Mouse (Mus musculus) lung, embryonic 14.5 days (tissue): ENCODE measurements at regions not wholly inside any gene's neighbourhood (a gene's known extent, or its start where the extent isn't known, plus 50 kb on each side); places are given as distances from the start of the nearest gene placed in this dataset.
A peak's percentile ranks its signal among the peaks of the same experiment; 100 is the strongest.

Experiments used
- ATAC-seq: fragments of 200-750 bp; cut with Nextera tagmentation; 2 replicates; pipeline ENCODE4 v1.8.0; 2017; ENCODE audit warnings: mild to moderate bottlenecking, moderate TSS enrichment, moderate library complexity; ENCODE audit not compliant: insufficient read depth
- DNase-seq: peaks from one replicate; pipeline ENCODE4 v3.0.0-alpha.2; 2015
- H3K27ac ChIP-seq: fragments of 300-500 bp; sonication (generic); 2 replicates; pipeline ENCODE4 v1.5.1; 2014; ENCODE audit warnings: low read depth, mild to moderate bottlenecking, moderate library complexity
- H3K27me3 ChIP-seq: fragments of 300-500 bp; sonication (generic); 2 replicates; pipeline ENCODE4 v1.6.1; 2014; ENCODE audit warnings: low read length, control low read depth; ENCODE audit not compliant: insufficient read depth
- H3K36me3 ChIP-seq: fragments of 300-500 bp; sonication (generic); 2 replicates; pipeline ENCODE4 v1.6.1; 2014; ENCODE audit warnings: control low read depth; ENCODE audit not compliant: insufficient read depth
- H3K4me1 ChIP-seq: fragments of 300-500 bp; sonication (generic); 2 replicates; pipeline ENCODE4 v1.6.1; 2014; ENCODE audit warnings: antibody characterized with exemption, control low read depth; ENCODE audit not compliant: insufficient read depth
- H3K4me2 ChIP-seq: fragments of 300-500 bp; sonication (generic); 2 replicates; pipeline ENCODE4 v1.6.1; 2014; ENCODE audit warnings: mild to moderate bottlenecking
- H3K4me3 ChIP-seq: fragments of 300-500 bp; sonication (generic); 2 replicates; pipeline ENCODE4 v1.5.1; 2014; ENCODE audit warnings: low read depth, low read length
- H3K9ac ChIP-seq: fragments of 300-500 bp; sonication (generic); 2 replicates; pipeline ENCODE4 v1.6.1; 2014
- H3K9me3 ChIP-seq: fragments of 300-500 bp; sonication (generic); 2 replicates; pipeline ENCODE4 v1.6.1; 2016; ENCODE audit warnings: low read depth, low read length, control low read depth
- CTCF ChIP-seq: IDR thresholded peaks from 2 replicates; pipeline ENCODE4 v1.5.1; 2016; ENCODE audit warnings: antibody characterized with exemption, low read depth
- WGBS: fragments of 180-500 bp; shearing (Covaris S2); extraction: QIAGEN DNeasy Blood & Tissue Kit; methylation state at CpG from one replicate; pipeline ENCODE4 v1.1.7; 2014; 5-methylcytosine and 5-hydroxymethylcytosine counted together

DNA sequence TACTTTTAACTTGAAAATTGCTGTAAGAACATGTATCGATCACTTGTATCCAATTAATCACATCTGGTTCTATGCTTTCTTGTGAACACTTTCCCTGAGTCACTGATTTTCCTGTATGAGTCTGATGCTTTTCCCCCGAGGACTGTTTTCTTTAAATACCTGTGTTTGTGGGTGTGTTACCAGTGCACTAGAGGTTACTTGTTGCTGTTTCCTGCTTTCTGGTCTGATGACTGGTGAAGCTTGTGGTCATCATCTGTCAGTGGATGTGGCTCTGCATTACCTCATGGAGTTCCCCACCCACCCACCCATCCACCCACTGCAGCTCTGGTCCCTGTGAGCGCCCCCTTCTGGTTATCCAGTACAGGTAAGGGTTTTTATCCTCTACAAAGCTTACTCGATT lies 88.3 kb upstream of the Spdye4c start:
- H3K27ac ChIP-seq = no peak overlapping the region
- no peak for DNase-seq
- WGBS = 71% methylated on average over 4 of the region's 4 CpGs

GRCm38 (mm10) chr2:128503136-128503935 lies 87.7 kb upstream of the Spdye4c start:
- 64% methylated on average over 2 of the region's 2 CpGs for whole genome bisulfite sequencing
- H3K27ac ChIP-seq = 0 out of 2 replicates have a peak overlapping the region, but pooled peaks have one; percentile 39

More for the DNA sequence above, 88.3 kb upstream of the Spdye4c start:
- Histone ChIP-seq H3K27me3 (no peaks in the 10 kb centered on the region), H3K4me1 (no peaks in the 10 kb centered on the region), H3K4me2 (no peak overlapping the region), H3K4me3 (no peak overlapping the region), H3K9me3 (no peaks in the 10 kb centered on the region), H3K9ac (no peak overlapping the region), H3K36me3 (no peaks in the 10 kb centered on the region)
- no peak for TF ChIP-seq CTCF
- ATAC-seq = no peak

GRCm38 (mm10) chr2:128507591-128508243 lies 83.3 kb upstream of the Spdye4c start:
- H3K27ac ChIP-seq = peak overlapping the region; percentile 78
- no peak for TF ChIP-seq CTCF
- DNase-seq = peak; percentile 93
- no peaks in the 10 kb centered on the region for H3K36me3 ChIP-seq
- no peaks in the 10 kb centered on the region for H3K27me3 ChIP-seq
- 18% methylated on average over 11 of the region's 11 CpGs for WGBS
- no peak overlapping the region for H3K4me3 ChIP-seq
- no peak overlapping the region for H3K9ac ChIP-seq
- H3K9me3 ChIP-seq = no peaks in the 10 kb centered on the region
- ATAC-seq = peak; percentile 94
- peaks cover 14% of the 10 kb centered on the region; the same call in 1 of the 2 replicates for H3K4me1 ChIP-seq
- peak overlapping the region; percentile 1; the same call in 1 of the 2 replicates for H3K4me2 ChIP-seq

More at GRCm38 (mm10) chr2:128503136-128503935, 87.7 kb upstream of the Spdye4c start:
- Histone ChIP-seq H3K4me3 (no peak overlapping the region), H3K36me3 (no peaks in the 10 kb centered on the region), H3K4me1 (peaks cover 2% of the 10 kb centered on the region; the same call in 1 of the 2 replicates), H3K9me3 (no peaks in the 10 kb centered on the region), H3K4me2 (no peak overlapping the region), H3K9ac (no peak overlapping the region), H3K27me3 (no peaks in the 10 kb centered on the region)
- no peak for TF ChIP-seq CTCF
- DNase-seq = peak; percentile 80
- ATAC-seq = peak; percentile 10; the same call in 1 of the 2 replicates

GRCm38 (mm10) chr2:128508244-128508605 lies 82.8 kb upstream of the Spdye4c start:
- Histone ChIP-seq H3K36me3 (no peaks in the 10 kb centered on the region), H3K4me1 (peaks cover 14% of the 10 kb centered on the region; the same call in 1 of the 2 replicates), H3K4me3 (no peak overlapping the region)

GRCm38 (mm10) chr2:128511291-128511690 lies 79.7 kb upstream of the Spdye4c start:
- Histone ChIP-seq H3K4me1 (peaks cover 19% of the 10 kb centered on the region; the same call in 1 of the 2 replicates), H3K36me3 (no peaks in the 10 kb centered on the region), H3K4me2 (no peak overlapping the region), H3K9ac (no peak overlapping the region), H3K27ac (0 out of 2 replicates have a peak overlapping the region, but pooled peaks have one; percentile 59), H3K4me3 (no peak overlapping the region), H3K9me3 (no peaks in the 10 kb centered on the region), H3K27me3 (no peaks in the 10 kb centered on the region)
- WGBS = 49% methylated on average over 6 of the region's 6 CpGs
- no peak for ATAC-seq
- TF ChIP-seq CTCF = no peak
- no peak for DNase-seq

More at GRCm38 (mm10) chr2:128508244-128508605, 82.8 kb upstream of the Spdye4c start:
- Histone ChIP-seq H3K27ac (peak overlapping the region; percentile 78), H3K4me2 (peak overlapping the region; percentile 1; the same call in 1 of the 2 replicates), H3K27me3 (no peaks in the 10 kb centered on the region), H3K9ac (no peak overlapping the region), H3K9me3 (no peaks in the 10 kb centered on the region)
- ATAC-seq = no peak
- TF ChIP-seq CTCF = no peak
- DNase-seq = no peak
- 43% methylated on average over 2 of the region's 2 CpGs for WGBS

GRCm38 (mm10) chr2:128512852-128513251 lies 78.2 kb upstream of the Spdye4c start:
- Histone ChIP-seq H3K36me3 (no peaks in the 10 kb centered on the region), H3K4me1 (peaks cover 19% of the 10 kb centered on the region; the same call in 1 of the 2 replicates), H3K27ac (no peak overlapping the region), H3K4me2 (no peak overlapping the region), H3K9ac (no peak overlapping the region), H3K4me3 (no peak overlapping the region), H3K27me3 (no peaks in the 10 kb centered on the region), H3K9me3 (no peaks in the 10 kb centered on the region)
- TF ChIP-seq CTCF = no peak
- no peak for DNase-seq
- no peak for ATAC-seq
- WGBS = 30% methylated on average over 6 of the region's 6 CpGs
